Mouse (Mus musculus) MEL (cell line): ENCODE measurements around the gene 4933417A18Rik.

Experiments used
- CHD2 ChIP-seq: IDR thresholded peaks from 2 replicates; pipeline ENCODE4 v1.6.1; 2011; ENCODE audit warnings: low read length, improper control_type of control experiment
- CTCF ChIP-seq, 3 experiments: IDR thresholded peaks in 2 of 3; conservative IDR thresholded peaks in 1 of 3; 2 replicates each; pipeline ENCODE4 v1.5.1; 2011 to 2012; ENCODE audit warnings: low read length in 3 of 3, low read depth in 2 of 3, mild to moderate bottlenecking in 2 of 3, improper control_type of control experiment in 1 of 3, inconsistent platforms in 1 of 3, mixed read lengths in 1 of 3, moderate library complexity in 1 of 3; ENCODE audit not compliant: control insufficient read depth in 1 of 3, insufficient read depth in 1 of 3, poor library complexity in 1 of 3, severe bottlenecking in 1 of 3
- EP300 ChIP-seq, 2 experiments: IDR thresholded peaks; 2 replicates each; pipeline ENCODE4 v1.6.1; 2011; ENCODE audit warnings: improper control_type of control experiment in 2 of 2, low read length in 2 of 2, low read depth in 1 of 2, mild to moderate bottlenecking in 1 of 2
- TAL1 ChIP-seq: IDR thresholded peaks from 2 replicates; pipeline ENCODE4 v1.6.1; 2012; ENCODE audit warnings: mild to moderate bottlenecking, inconsistent platforms, low read length, moderate library complexity, mixed read lengths

DNA sequence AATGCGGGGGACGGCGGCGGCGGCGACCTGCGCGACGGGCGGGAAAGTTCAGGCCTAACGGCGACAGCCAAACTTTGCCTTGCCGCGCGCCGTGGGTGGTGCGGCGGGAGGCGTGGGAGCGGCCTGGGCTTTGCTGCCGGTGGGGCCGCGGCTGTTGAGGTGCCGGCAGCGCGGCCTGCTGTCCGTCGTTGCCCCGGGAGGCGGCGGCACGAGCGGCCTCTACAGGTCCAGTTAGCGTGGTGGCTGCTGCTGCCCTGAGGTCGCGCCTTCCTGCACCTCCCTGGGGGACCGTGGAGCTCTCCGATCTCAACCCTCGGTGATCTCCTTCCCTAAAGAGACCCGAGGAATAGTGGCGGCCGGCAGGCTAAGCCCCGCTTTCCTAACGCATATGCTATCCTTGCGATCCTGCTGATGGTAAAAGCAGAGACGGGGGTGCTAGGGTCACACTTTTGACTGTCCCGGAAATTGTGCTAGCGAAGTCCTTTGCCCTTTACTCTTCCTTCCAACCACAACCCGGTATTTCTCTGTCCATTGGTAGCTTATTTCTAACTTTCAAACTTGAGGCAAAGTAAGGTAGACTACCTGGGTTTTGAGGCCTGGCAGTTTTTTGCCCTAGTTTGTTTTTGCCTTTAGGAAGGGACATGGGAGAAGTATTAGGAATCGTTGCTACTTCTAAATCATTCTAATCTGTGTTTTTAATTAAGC is 48.3 kb upstream of the 4933417A18Rik start:
- TF ChIP-seq EP300 (IDR thresholded peaks at IDR 0.05; ENCODE audit: low read depth in 1 of 2, low read length in 2 of 2), result no peak; a peak in 1 of 4 replicates
- no peak for TF ChIP-seq CHD2
- TF ChIP-seq CTCF (IDR thresholded peaks at IDR 0.05 in 2 of 3, conservative IDR thresholded peaks at IDR 0.05 in 1 of 3; ENCODE audit: control insufficient read depth in 1 of 3, insufficient read depth in 1 of 3, low read depth in 2 of 3, low read length in 3 of 3, poor library complexity in 1 of 3, severe bottlenecking in 1 of 3), result peak in 1 of 3 experiments; percentile 27; a peak in 2 of 6 replicates
- TF ChIP-seq TAL1, result no peak
